Mouse (Mus musculus) large intestine, adult 2 months (tissue): ENCODE data around the gene Ppp1r12b. TPM values are rescaled to one million over a fixed set of nuclear protein-coding genes. Genes with fewer than 3 reads are reported as not detected.

Source experiments
- DNase-seq: peaks from one replicate; pipeline ENCODE4 v3.0.0-alpha.2; 2012; ENCODE audit warnings: low read depth, low spot score
- WGBS: fragments of 180-500 bp; shearing (Covaris S2); methylation state at CpG from one replicate; pipeline ENCODE4 v1.1.7; 2018; 5-methylcytosine and 5-hydroxymethylcytosine counted together
- polyA plus RNA-seq: library from polyadenylated mRNA; depleted of rRNA; stranded (reverse); fragments of >200 nt; gene quantifications from 2 replicates; pipeline ENCODE4 v1.2.3, GENCODE M21; 2012; rRNA removed

Gene Ppp1r12b
- polyA plus RNA-seq, 1 experiment: 22.0 TPM

DNA sequence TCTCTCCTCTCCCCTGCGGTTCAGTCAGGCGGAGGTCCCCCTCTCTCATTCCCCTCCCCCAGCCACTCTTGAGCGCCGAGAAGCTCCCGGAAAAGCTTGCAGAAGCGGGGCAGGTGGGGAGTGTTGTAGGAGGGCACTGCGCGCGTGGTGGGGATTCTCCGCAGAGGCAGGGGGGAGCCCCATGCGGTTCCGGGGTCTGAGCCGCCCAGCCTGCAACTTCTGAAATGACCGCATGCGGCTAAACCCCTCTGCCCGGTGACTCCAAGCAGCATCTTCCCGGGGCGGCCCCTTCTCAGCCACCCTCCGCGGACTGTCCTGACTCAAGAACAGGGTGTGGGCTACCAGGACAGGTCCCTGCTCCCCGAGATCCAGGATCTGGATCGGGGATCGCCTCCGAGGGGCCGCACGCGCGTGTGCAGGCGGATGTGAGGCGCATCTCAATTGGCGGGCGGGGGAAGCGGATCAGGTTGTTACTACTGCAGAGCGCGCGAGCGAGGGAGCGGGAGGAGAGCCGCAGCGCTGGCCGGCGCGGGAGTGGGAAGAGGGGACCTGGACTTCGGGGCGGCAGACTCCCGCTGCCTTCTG, 246.8 kb downstream of the Ppp1r12b start:
- no peak for DNase-seq
- WGBS: under 1% methylated on average over 46 of the region's 46 CpGs

- WGBS: 10% methylated on average over 8 of the region's 8 CpGs
- no peak for DNase-seq
Measured at GRCm38 (mm10) chr1:134708274-134708673, 247.5 kb downstream of the Ppp1r12b start.

GRCm38 (mm10) chr1:134707516-134707915, 248.2 kb downstream of the Ppp1r12b start:
- WGBS: 81% methylated on average over 3 of the region's 3 CpGs
- DNase-seq: no peak

- WGBS: 93% methylated on average over 2 of the region's 2 CpGs
- no peak for DNase-seq
Measured at GRCm38 (mm10) chr1:134706549-134706948, 249.2 kb downstream of the Ppp1r12b start.

Other genes starting within 250 kb of the Ppp1r12b start
- gene Ube2t, start 6.6 kb upstream of the Ppp1r12b start, polyA plus RNA-seq: 3.5 and 3.7 TPM in 2 replicates
- gene Lgr6, start 149.3 kb upstream of the Ppp1r12b start, polyA plus RNA-seq: 0.07 and 0.15 TPM in 2 replicates
- 5.5 and 7.6 TPM in 2 replicates for gene Ptpn7, start 176.8 kb upstream of the Ppp1r12b start, polyA plus RNA-seq
- 61.0 and 65.9 TPM in 2 replicates for gene Arl8a, start 190.9 kb upstream of the Ppp1r12b start, polyA plus RNA-seq
- gene Gpr37l1, start 211.7 kb upstream of the Ppp1r12b start, polyA plus RNA-seq: 2.9 and 4.5 TPM in 2 replicates